Mouse (Mus musculus) embryonic facial prominence, embryonic 10.5 days (tissue): ENCODE results near the gene Lrrc75b. TPM values are rescaled to one million over a fixed set of nuclear protein-coding genes. Genes with fewer than 3 reads are reported as not detected.

ENCODE experiments used
- DNase-seq: peaks from one replicate; pipeline ENCODE4 v3.0.0-alpha.2; 2017; ENCODE audit warnings: low spot score
- H3K27ac ChIP-seq: fragments of 300-500 bp; sonication (generic); replicated peaks from 2 replicates; pipeline ENCODE4 v1.5.1; 2016; ENCODE audit warnings: mild to moderate bottlenecking
- H3K27me3 ChIP-seq: fragments of 300-500 bp; sonication (generic); replicated peaks from 2 replicates; pipeline ENCODE4 v1.6.1; 2016; ENCODE audit warnings: low read depth, mild to moderate bottlenecking; ENCODE audit not compliant: poor library complexity, severe bottlenecking
- H3K36me3 ChIP-seq: fragments of 300-500 bp; sonication (generic); replicated peaks from 2 replicates; pipeline ENCODE4 v1.6.1; 2016; ENCODE audit warnings: mild to moderate bottlenecking, moderate library complexity
- H3K4me1 ChIP-seq: fragments of 300-500 bp; sonication (generic); 2 replicates; pipeline ENCODE4 v1.6.1; 2016
- H3K4me3 ChIP-seq: fragments of 300-500 bp; sonication (generic); 2 replicates; pipeline ENCODE4 v1.5.1; 2016; ENCODE audit warnings: mild to moderate bottlenecking, moderate library complexity
- H3K9me3 ChIP-seq: fragments of 300-500 bp; sonication (generic); 2 replicates; pipeline ENCODE4 v1.6.1; 2016; ENCODE audit warnings: mild to moderate bottlenecking
- WGBS: fragments of 180-500 bp; shearing (Covaris S2); methylation state at CpG from one replicate; pipeline ENCODE4 v1.1.7; 2016; 5-methylcytosine and 5-hydroxymethylcytosine counted together
- polyA plus RNA-seq: library from polyadenylated mRNA; unstranded; fragments of >200 nt; fragmentation: Nextera tagmentation; extraction: Ambion mirVana; gene quantifications from 2 replicates; pipeline ENCODE4 v1.2.1, GENCODE M21; 2016

Gene Lrrc75b
- polyA plus RNA-seq, 1 experiment from 2014 or later, result 1.6 TPM

- H3K36me3 ChIP-seq, result peaks cover 40% of the 10 kb centered on the region
- no peaks in the 10 kb centered on the region for H3K4me1 ChIP-seq
- WGBS, result 81% methylated on average over 3 of the region's 3 CpGs
- H3K4me3 ChIP-seq, result no peak overlapping the region
- H3K9me3 ChIP-seq, result 0 out of 2 replicates have a peak, but pooled peaks cover 3% of the 10 kb centered on the region
- H3K27me3 ChIP-seq, result no peaks in the 10 kb centered on the region
- H3K27ac ChIP-seq, result no peak overlapping the region
- no peak for DNase-seq
These were observed 55.0 kb downstream of the Lrrc75b start for GRCm38 (mm10) chr10:75505130-75505495.

GRCm38 (mm10) chr10:75504234-75505129, 55.6 kb downstream of the Lrrc75b start:
- 82% methylated on average over 8 of the region's 8 CpGs for WGBS
- no peak overlapping the region for H3K4me3 ChIP-seq
- no peak overlapping the region for H3K27ac ChIP-seq
- H3K9me3 ChIP-seq, result 0 out of 2 replicates have a peak, but pooled peaks cover 3% of the 10 kb centered on the region
- no peak for DNase-seq
- H3K36me3 ChIP-seq, result peaks cover 34% of the 10 kb centered on the region
- H3K4me1 ChIP-seq, result no peaks in the 10 kb centered on the region
- no peaks in the 10 kb centered on the region for H3K27me3 ChIP-seq

- H3K9me3 ChIP-seq, result 0 out of 2 replicates have a peak, but pooled peaks cover 3% of the 10 kb centered on the region
- H3K27ac ChIP-seq, result no peak overlapping the region
- no peak for DNase-seq
- no peaks in the 10 kb centered on the region for H3K4me1 ChIP-seq
- H3K4me3 ChIP-seq, result no peak overlapping the region
- H3K27me3 ChIP-seq, result no peaks in the 10 kb centered on the region
- 93% methylated on average over 7 of the region's 7 CpGs for WGBS
- peaks cover 26% of the 10 kb centered on the region for H3K36me3 ChIP-seq
These were observed 56.4 kb downstream of the Lrrc75b start for GRCm38 (mm10) chr10:75503692-75504091.

- H3K4me1 ChIP-seq, result no peaks in the 10 kb centered on the region
- H3K27ac ChIP-seq, result no peak overlapping the region
- H3K36me3 ChIP-seq, result peaks cover 5% of the 10 kb centered on the region
- H3K9me3 ChIP-seq, result 0 out of 2 replicates have a peak, but pooled peaks cover 3% of the 10 kb centered on the region
- no peak for DNase-seq
- H3K4me3 ChIP-seq, result no peak overlapping the region
- WGBS, result 94% methylated on average over 1 of the region's 1 CpGs
- H3K27me3 ChIP-seq, result no peaks in the 10 kb centered on the region
These were observed 58.5 kb downstream of the Lrrc75b start for GRCm38 (mm10) chr10:75501641-75502040.

- no peak overlapping the region for H3K4me3 ChIP-seq
- DNase-seq, result no peak
- WGBS, result 73% methylated on average over 7 of the region's 7 CpGs
- no peaks in the 10 kb centered on the region for H3K4me1 ChIP-seq
- no peak overlapping the region for H3K27ac ChIP-seq
- H3K9me3 ChIP-seq, result 0 out of 2 replicates have a peak, but pooled peaks cover 3% of the 10 kb centered on the region
- H3K36me3 ChIP-seq, result no peaks in the 10 kb centered on the region; the same call in 1 of the 2 replicates
- no peaks in the 10 kb centered on the region for H3K27me3 ChIP-seq
These were observed 59.8 kb downstream of the Lrrc75b start for GRCm38 (mm10) chr10:75500345-75500744.

Other genes starting within 250 kb of the Lrrc75b start
- 1.5 and 2.3 TPM in 2 replicates for gene Adora2a, start 243.5 kb downstream of the Lrrc75b start, polyA plus RNA-seq
- 0.14 TPM in 1 of 2 replicates, not detected in the other for gene Upb1, start 159.2 kb downstream of the Lrrc75b start, polyA plus RNA-seq
- 297 and 303 TPM in 2 replicates for gene Snrpd3, start 42.8 kb downstream of the Lrrc75b start, polyA plus RNA-seq
- 30.0 and 31.9 TPM in 2 replicates for gene Gucd1, start 42.4 kb downstream of the Lrrc75b start, polyA plus RNA-seq
- gene Ggt1, start 1.3 kb upstream of the Lrrc75b start, polyA plus RNA-seq, result 1.5 and 2.3 TPM in 2 replicates
- gene Ggt5, start 29.0 kb upstream of the Lrrc75b start, polyA plus RNA-seq, result 0.75 and 0.77 TPM in 2 replicates
- 1.6 and 1.8 TPM in 2 replicates for gene Susd2, start 83.7 kb upstream of the Lrrc75b start, polyA plus RNA-seq
- gene Cabin1, start 204.0 kb upstream of the Lrrc75b start, polyA plus RNA-seq, result 32.5 and 39.0 TPM in 2 replicates
- gene Ddt, start 213.1 kb upstream of the Lrrc75b start, polyA plus RNA-seq, result 93.8 and 103 TPM in 2 replicates
- not detected in 2 replicates for gene Gm20441, start 220.6 kb upstream of the Lrrc75b start, polyA plus RNA-seq
- gene Gstt3, start 221.1 kb upstream of the Lrrc75b start, polyA plus RNA-seq, result 2.4 and 4.3 TPM in 2 replicates
- 3.0 and 4.3 TPM in 2 replicates for gene Gstt1, start 238.3 kb upstream of the Lrrc75b start, polyA plus RNA-seq